Mouse (Mus musculus) left cerebral cortex, adult 6 months (tissue): ENCODE data around the gene Cap1. TPM values are rescaled to one million over a fixed set of nuclear protein-coding genes. Genes with fewer than 3 reads are reported as not detected.

Source experiments
- long read RNA-seq, 2 experiments: library from polyadenylated mRNA; unstranded; transcript quantifications; one replicate each; pipeline ENCODE4 v2.0.0; 2019 to 2020
- polyA plus RNA-seq: library from polyadenylated mRNA; unstranded; fragments of <200 nt; fragmentation: Nextera tagmentation; gene quantifications from 2 replicates; pipeline ENCODE4 v1.2.3, GENCODE M21; 2021

Gene Cap1
- 20.4 and 50.3 TPM in 2 replicates for polyA plus RNA-seq
- long read RNA-seq, experiment 1, transcript Cap1-202 (13 exons, 2,737 nt) = minor isoform, 33 of 111 reads
- long read RNA-seq, experiment 1, transcript Cap1-203 (13 exons, 2,768 nt) = major isoform, 34 of 111 reads
- long read RNA-seq, experiment 1, transcript Cap1-201 (13 exons, 2,620 nt) = minor isoform, 6 of 111 reads
- long read RNA-seq, experiment 1, partial matches to known transcripts = 16 of 111 reads
- long read RNA-seq, experiment 1, other reads (novel, unspliced or antisense) = 22 of 111 reads
- long read RNA-seq, experiment 2, partial matches to known transcripts = 14 of 25 reads
- long read RNA-seq, experiment 2, other reads (novel, unspliced or antisense) = 8 of 25 reads

DNA sequence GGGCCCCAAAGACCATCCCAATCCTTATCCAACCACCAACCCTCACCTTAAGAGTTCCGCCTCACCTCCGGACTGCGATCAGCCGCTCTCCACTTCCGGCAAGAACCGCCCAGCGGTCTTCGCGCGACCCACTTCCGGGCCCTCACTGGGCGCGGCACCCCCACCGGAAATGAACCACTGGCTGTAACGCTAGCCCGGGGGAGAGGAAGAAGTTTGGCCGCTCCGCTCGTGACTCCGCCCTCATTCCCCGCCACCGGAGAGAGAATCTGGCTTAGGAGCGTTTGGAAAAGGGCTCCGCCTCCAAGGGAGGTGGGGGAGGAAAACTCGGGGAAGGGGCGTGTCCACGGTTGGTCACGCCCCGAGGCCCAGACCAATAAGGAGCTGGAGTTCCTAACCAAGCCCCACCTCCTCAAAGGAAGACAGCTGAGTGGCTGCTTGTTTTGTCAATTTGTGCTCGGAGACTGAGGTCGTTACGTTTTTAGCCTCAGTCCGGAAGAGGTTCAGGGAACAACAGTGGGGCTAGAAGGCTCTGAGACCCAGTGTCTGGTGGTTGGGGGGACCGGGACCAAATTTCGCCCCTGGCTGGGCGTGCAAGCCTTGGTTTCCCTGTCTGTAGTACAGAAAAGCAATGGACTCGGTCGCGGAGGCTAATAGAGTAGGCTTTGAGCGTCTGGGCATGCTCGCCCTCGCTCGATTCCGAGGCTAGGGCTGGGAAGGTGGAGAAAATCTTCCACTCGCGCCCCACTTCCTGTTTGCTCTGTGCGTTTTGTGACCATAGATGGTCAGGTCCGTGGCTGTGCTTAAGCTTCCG, at the start of gene Cap1:
TSS of gene Cap1 (minus strand) at position 289 of the 811 bp plus-strand sequence.

DNA sequence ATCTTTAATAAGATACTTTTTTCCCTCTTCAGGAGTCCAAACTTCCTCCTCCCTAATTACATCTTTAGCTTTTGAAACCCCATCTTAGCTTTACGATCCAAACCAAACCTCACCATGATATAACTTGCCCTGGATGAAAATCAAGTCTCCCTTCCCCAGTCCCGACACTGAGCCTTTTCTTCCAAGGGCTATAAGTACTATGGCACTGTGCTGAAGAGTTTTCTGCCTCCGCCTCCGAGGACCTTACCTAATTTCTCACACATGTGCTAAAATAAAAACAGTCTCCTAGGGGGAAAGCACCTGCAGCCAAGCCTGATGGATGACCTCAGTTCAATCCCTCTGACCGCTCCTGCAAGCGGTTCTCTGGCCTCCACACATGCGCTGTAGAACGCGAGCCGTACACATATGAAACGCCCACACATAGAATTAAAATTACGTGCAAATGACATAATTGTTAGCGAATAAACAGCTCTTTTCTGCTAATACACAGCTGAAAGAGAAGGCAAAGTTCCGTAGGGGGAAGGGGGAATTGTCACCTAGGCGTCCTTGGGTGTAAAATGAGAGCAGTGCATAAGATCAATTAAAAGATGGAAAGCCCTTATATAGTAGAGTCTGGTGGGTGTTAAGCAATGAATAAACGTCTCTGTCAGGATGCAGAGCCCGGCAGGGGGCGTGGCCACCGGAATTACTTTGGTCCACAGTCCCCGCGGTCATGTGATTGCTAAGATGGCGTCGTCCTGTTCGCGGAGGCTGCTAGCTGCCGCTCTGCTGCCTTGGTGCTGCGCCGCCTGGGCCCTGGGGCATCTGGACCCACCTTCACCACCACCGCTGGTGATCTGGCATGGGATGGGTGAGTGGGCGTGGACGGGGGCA, 50.1 kb downstream of the Cap1 start, which contains the start of gene Ppt1:
TSS of gene Ppt1 (plus strand) at position 713 of the 873 bp plus-strand sequence.

Other genes starting within 250 kb of the Cap1 start
- not detected in 2 replicates for gene 9530002B09Rik, start 196.8 kb downstream of the Cap1 start, polyA plus RNA-seq
- gene Ppt1, start 49.8 kb downstream of the Cap1 start, polyA plus RNA-seq = 97.0 and 103 TPM in 2 replicates
- gene Mfsd2a, start 75.1 kb upstream of the Cap1 start, polyA plus RNA-seq = 15.0 TPM in 2 replicates
- 3.0 and 6.6 TPM in 2 replicates for gene Mycl, start 109.6 kb upstream of the Cap1 start, polyA plus RNA-seq
- gene Trit1, start 130.5 kb upstream of the Cap1 start, polyA plus RNA-seq = 4.4 and 5.9 TPM in 2 replicates
- 0.05 TPM in 1 of 2 replicates, not detected in the other for gene Bmp8b, start 219.1 kb upstream of the Cap1 start, polyA plus RNA-seq
- gene Oxct2b, start 230.2 kb upstream of the Cap1 start, polyA plus RNA-seq = 0.23 and 0.29 TPM in 2 replicates